Mouse (Mus musculus): ENCODE data around the gene Postn.

The Postn gene

DNA sequence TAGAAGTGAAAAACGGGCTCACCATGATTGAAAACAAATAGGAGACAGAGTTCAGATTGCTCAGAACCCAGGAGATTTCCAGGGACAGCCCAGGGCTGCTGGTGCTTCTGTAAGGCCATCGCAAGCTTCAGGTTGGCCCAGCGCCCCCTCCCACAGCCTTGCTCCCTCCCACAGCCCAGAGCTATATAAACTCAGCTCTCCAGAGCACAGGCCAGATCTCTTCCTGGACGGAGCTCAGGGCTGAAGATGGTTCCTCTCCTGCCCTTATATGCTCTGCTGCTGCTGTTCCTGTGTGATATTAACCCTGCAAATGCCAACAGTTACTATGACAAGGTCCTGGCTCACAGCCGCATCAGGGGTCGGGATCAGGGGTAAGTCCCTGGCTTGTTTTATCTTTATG lies at the start of gene Postn:
TSS of gene Postn (plus strand) at position 213 of the 400 bp plus-strand sequence.
- no peak for DNase-seq (ENCODE audit: low read depth)

DNA sequence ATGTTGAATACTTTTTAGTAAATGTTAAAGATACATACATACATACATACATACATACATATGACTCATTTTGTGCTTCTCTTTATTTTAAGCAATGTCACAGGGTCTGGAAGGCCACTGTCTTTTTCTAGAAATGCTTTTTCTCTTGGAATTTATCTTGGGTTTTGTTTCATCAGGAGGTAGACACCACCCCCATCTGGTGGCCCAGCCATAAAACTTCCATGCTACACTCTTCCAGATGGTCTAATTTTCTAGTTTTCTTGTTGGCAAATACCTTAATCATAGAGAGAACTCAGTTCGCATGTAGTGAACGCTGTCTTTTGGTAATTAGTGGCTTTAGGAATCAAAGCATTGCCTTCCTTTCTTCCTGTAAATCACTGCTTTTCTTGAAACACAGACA lies 46.9 kb upstream of the Postn start:
- no peak for DNase-seq (ENCODE audit: low read depth)

DNA sequence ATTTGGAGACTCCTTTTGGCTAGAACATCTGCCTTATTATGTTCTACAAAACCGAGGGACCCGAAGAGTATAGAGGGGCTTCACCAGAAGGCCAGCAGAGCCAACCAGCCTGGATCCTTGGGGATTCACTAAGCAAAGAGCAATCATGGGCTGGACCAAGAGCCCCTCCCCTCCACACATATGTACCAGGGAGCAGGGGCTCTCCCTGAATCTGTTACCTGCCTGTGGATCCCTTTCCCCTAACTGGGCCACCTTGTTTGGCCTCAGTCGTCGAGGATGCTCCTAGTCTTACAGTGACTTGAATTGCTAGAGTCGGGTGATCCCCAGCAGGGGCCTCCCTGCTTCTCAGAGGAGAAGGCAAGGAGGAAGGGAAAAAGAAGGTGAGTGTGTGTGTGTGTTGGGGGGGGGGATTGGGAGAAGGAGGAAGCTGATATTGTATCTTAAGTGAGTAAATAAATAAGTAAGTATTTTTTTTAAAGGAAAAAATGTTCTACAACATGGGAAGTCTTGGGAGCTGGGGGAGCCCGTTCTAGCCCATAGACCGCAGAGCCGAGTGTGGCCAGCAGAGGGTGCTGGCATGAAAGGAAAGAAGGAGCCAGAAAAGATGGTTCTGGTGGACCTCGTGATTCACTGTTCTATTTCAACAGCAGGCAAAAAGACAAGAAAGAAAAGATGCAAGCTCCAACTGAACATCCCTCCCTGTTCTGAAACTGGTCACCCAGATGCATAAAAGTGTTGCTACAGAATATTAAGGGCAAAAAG lies 7.8 kb upstream of the Postn start:
- peak; percentile 74 for DNase-seq (ENCODE audit: low read depth)

GRCm38 (mm10) chr3:54357561-54357960 lies 3.3 kb upstream of the Postn start:
- DNase-seq (ENCODE audit: low read depth), result peak; percentile 50

- no peak for DNase-seq (ENCODE audit: low read depth)
Observed at GRCm38 (mm10) chr3:54358463-54359189, 2.3 kb upstream of the Postn start.

GRCm38 (mm10) chr3:54361656-54362055 lies 747 bp downstream of the Postn start:
- DNase-seq (ENCODE audit: low read depth), result no peak

GRCm38 (mm10) chr3:54371015-54371414 lies 10.1 kb downstream of the Postn start:
- no peak for DNase-seq (ENCODE audit: low read depth)

DNA sequence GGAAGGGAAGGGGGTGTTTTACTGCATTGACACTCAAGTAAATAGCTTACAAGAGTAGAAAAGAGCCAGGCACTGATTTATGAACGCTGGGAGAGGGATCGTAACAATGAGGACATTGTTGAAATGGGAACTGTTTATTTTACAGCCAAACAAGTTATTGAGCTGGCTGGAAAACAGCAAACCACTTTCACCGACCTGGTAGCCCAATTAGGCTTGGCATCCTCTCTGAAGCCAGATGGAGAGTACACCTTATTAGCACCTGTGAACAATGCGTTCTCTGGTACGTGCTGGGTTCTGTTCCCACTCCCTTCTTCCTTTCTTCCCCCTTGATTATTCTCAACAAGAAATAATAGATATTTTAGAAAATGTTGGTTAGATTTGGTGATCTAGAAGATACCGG lies 11.7 kb downstream of the Postn start:
- no peak for DNase-seq (ENCODE audit: low read depth)

DNA sequence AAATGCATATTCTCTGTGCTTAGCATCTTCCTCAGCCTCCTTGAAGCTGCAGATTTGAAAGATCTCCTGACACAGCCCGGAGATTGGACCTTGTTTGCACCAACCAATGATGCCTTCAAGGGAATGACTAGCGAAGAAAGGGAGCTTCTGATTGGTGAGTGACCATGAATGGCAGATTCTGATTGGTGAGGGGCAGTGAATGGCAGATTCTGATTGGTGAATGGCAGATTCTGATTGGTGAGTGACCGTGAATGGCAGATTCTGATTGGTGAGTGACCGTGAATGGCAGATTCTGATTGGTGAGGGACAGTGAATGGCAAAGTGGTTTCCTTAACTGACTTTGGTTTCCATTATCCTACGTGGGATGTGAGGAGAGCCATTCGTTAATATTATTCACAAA lies 15.1 kb downstream of the Postn start:
- no peak for DNase-seq (ENCODE audit: low read depth)

- no peak for DNase-seq (ENCODE audit: low read depth)
Observed at GRCm38 (mm10) chr3:54377647-54378046, 16.7 kb downstream of the Postn start.

- peak; percentile 34 for DNase-seq (ENCODE audit: low read depth)
Observed at GRCm38 (mm10) chr3:54378135-54378534, 17.2 kb downstream of the Postn start.

- no peak for DNase-seq (ENCODE audit: low read depth)
Observed at GRCm38 (mm10) chr3:54379981-54380380, 19.1 kb downstream of the Postn start.

- DNase-seq (ENCODE audit: low read depth), result peak; percentile 38
Observed at GRCm38 (mm10) chr3:54399321-54399720, 38.4 kb downstream of the Postn start.

DNA sequence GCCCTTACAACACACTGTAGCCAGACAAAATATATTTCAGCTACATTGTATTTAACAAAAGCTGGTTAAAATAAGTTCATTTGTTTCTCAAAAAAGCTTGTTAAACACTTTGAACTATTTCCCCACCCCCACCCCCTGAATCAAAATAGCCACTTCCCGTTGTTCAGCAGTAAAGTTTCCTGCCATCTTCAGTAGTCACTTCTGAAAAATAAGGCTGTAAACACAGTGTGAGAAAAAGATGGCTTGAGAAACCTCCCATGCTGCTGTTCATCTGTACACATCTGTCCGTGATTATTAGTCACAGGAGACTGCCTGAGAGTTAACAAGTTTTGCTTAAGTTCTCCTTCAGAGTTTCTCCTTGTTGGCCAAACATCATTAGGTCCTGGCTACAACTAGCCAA lies 39.0 kb downstream of the Postn start:
- peak; percentile 75 for DNase-seq (ENCODE audit: low read depth)

DNA sequence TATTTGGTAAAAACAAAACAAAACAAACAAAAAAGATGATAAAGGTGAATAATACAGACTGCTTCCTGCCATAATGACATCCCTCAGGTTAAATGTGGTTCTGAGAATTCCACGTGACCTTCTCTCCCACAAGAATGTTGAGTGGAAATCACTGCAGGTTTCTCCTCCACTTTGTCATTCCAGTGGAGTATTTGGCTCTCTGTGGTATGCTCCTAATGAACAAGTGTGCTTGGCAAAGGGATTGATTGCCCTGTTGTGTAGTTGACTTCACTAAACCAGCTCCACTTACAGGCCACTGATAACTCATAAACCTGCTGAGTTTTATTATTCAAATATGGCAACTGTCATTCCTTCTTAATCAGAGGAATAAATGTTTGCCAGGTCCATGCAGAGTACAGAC lies 39.7 kb downstream of the Postn start:
- DNase-seq (ENCODE audit: low read depth), result peak; percentile 14

- DNase-seq (ENCODE audit: low read depth), result no peak
Observed at GRCm38 (mm10) chr3:54401706-54402105, 40.8 kb downstream of the Postn start.

DNA sequence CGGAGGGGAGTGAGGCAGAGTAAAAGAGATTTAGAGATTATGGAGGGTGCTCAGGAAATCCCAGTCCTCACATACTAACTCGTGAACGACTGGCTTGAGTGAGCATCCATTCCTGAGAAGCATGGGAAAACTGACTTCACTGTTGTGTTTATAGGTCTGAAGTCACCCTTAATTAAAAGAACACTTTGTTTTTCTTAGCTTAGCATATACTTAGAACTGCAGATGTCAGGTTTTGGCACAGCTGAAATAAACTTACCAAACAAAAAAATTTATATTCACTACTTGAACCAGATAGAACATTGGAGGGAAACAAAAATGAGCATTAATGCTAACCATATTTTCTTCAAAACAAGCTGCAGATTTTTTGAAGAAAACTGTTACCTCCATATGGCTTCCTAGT lies 42.9 kb downstream of the Postn start:
- no peak for DNase-seq (ENCODE audit: low read depth)

DNA sequence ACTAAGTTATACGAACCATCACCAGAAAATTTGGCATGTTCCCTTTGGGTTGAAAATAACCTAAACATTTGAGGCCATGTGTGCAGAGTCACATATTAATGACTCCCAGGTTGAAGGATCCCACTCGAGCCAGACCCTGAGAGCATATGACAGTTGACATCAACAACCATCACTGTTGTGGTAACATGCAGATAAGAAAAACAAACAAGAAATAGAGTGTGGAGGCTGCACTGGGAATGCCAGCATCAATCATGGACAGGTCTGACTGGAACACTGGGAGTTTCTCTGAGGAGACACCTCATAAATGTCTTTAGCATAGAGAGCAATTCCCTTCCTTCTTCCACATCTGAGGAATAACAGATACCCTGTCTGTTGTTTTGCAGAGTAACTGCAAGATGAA lies 45.7 kb downstream of the Postn start:
- no peak for DNase-seq (ENCODE audit: low read depth)

DNA sequence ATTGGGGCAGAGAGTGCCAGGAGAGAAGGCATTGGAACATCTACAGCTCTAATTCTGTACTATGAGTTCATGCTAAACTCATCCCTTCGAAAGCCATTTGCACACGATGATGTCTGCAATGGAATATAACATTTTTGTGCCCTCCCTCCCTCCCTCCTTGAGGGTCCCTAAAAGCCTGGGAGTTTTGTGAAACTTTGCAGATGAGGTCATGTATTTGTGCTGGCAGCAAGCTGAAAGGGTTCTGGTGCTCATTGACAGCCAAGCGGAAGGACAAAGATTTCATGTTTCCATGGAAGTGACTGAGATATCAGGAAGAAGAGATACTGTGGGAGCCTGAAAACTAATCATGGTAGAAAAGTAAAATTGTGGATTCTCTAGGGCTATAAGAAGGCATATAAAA lies 50.1 kb downstream of the Postn start:
- no peak for DNase-seq (ENCODE audit: low read depth)

- no peak for DNase-seq (ENCODE audit: low read depth)
Observed at GRCm38 (mm10) chr3:54412885-54413583, 52.1 kb downstream of the Postn start.

- no peak for DNase-seq (ENCODE audit: low read depth)
Observed at GRCm38 (mm10) chr3:54413584-54413897, 52.6 kb downstream of the Postn start.

DNA sequence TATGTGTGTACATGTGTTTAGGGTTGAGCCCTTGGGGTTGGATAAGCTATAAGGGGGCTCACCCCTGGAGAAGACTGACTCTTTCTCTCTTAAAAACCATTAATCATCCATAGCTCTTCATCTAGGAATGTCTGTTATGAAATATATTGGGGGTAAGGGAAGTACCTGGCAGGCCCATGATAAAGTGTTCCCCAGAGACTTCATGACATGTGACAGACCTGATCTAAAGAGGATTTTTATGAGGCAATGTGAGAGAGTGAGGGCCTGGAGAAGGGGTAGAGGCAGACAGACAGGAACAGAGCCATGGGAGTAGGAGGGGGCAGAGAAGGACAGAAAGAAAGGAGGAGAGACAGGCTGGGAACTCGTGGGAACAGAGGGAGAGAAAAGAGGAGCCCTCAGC lies 53.5 kb downstream of the Postn start:
- DNase-seq (ENCODE audit: low read depth), result no peak

GRCm38 (mm10) chr3:54417833-54418386 lies 57.0 kb downstream of the Postn start:
- no peak for DNase-seq (ENCODE audit: low read depth)
